Mouse (Mus musculus): ENCODE measurements around the gene Ccnl2.

DNA sequence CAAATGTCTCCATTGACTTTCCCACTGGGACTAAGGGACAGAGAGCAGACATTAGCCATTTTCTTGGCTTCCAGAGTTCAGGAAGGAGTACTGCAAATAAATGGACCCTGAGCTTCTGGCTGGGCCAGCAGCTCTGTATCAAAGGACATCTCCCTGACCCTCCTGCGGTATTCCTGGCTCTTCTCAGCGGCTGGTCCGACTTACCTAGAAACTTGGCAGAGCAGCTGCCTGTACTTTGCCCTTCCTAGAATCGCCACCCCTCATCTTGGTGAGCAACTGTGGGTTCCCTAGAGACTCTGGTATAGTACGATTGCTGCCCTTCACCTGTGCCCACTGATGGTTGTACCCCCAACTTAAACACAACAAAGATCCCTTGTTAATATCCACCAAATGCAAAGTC lies 30.9 kb downstream of the Ccnl2 start:
- TF ChIP-seq CTCF (IDR thresholded peaks at IDR 0.05; ENCODE audit: low read depth), result no peak
- TF ChIP-seq EP300 (IDR thresholded peaks at IDR 0.05; ENCODE audit: low read depth), result no peak
